Mouse (Mus musculus): ENCODE data around the gene Tmem130. TPM values are rescaled to one million over a fixed set of nuclear protein-coding genes. Genes with fewer than 3 reads are reported as not detected.

Tmem130 gene
- polyA plus RNA-seq, 1 experiment: not detected

GRCm38 (mm10) chr5:144753041-144753440 is 8.6 kb downstream of the Tmem130 start:
- TF ChIP-seq CTCF (IDR thresholded peaks at IDR 0.05; ENCODE audit: insufficient read depth, low read depth, low read length) (no peak), POLR2A (IDR thresholded peaks at IDR 0.05; ENCODE audit: insufficient read depth, low read depth, low read length) (no peak)
- 58% methylated on average over 7 of the region's 7 CpGs for WGBS

DNA sequence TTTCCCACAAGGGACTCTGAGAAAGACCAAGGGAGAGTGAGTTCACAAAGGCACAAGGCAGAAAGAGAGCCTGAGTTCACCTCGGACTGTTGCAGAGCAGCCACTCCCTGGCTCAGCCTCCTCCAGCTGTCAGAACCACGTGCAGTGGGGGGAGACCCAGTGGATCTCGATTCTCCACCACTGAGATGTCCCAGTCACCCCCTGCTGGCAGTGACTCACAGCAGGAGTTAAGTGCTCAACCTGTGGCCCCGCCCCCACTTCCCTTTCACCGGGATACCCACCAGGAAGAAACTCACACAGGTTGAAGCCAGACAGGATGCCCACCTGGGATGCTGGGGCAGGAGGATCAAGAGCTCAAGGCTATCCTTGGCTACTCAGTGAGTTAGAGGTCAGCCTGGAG is 9.2 kb downstream of the Tmem130 start:
- no peak for TF ChIP-seq CTCF (IDR thresholded peaks at IDR 0.05; ENCODE audit: insufficient read depth, low read depth, low read length)
- TF ChIP-seq POLR2A (IDR thresholded peaks at IDR 0.05; ENCODE audit: insufficient read depth, low read depth, low read length): no peak
- peaks cover 10% of the 10 kb centered on the region for H3K4me1 ChIP-seq (ENCODE audit: control insufficient read depth, insufficient read depth, low read length)
- 16% methylated on average over 5 of the region's 5 CpGs for WGBS
- no peak overlapping the region for H3K4me3 ChIP-seq (ENCODE audit: insufficient read depth, low read depth, low read length)
- H3K27ac ChIP-seq (ENCODE audit: insufficient read depth, low read depth, low read length): no peak overlapping the region

More at GRCm38 (mm10) chr5:144753041-144753440, 8.6 kb downstream of the Tmem130 start:
- Histone ChIP-seq H3K4me3 (ENCODE audit: insufficient read depth, low read depth, low read length) (no peak overlapping the region), H3K4me1 (ENCODE audit: control insufficient read depth, insufficient read depth, low read length) (peaks cover 12% of the 10 kb centered on the region), H3K27ac (ENCODE audit: insufficient read depth, low read depth, low read length) (no peak overlapping the region)

DNA sequence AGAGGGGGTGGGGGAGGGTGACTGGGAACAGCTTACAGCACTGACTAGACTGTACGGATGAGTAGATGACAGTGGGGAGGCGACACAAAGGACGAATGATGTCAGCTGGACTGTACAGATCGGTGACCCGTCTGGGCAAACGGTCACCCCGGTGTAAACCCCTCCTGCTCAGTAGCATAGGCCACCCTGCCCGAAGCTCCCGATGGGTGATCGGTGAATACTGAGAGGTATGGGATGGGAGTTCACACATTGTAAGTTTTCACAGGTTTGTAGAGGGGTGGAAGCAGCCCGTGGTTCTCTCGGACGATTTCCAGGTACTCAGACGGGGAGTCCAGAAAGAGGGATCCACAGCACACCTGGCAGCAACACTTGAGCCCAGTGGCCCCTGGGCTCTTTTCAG is 24.5 kb downstream of the Tmem130 start:
- Histone ChIP-seq H3K27ac (ENCODE audit: insufficient read depth, low read depth, low read length) (no peak overlapping the region), H3K4me1 (ENCODE audit: control insufficient read depth, insufficient read depth, low read length) (no peaks in the 10 kb centered on the region), H3K4me3 (ENCODE audit: insufficient read depth, low read depth, low read length) (no peak overlapping the region)
- no peak for TF ChIP-seq CTCF (IDR thresholded peaks at IDR 0.05; ENCODE audit: insufficient read depth, low read depth, low read length)
- TF ChIP-seq POLR2A (IDR thresholded peaks at IDR 0.05; ENCODE audit: insufficient read depth, low read depth, low read length): no peak
- 87% methylated on average over 14 of the region's 14 CpGs for WGBS

DNA sequence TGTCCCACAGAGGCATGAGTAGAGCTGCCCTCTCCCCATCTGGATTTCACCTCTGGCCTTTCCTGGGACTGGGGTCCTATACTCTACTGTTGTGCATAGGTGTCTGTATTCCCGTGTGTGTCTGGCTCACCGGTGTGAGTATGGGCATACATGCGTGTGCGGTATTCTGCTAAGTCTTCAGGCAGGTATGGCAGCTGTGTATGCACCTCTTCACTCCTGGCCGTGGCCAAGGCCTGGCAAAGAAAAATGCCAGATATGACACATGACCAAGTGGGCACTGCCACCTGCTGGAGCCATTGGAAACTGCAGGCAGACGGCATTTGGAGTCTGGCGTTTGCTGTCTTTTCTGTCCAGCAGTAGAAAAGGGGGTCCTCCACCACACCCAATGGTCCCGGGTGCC is 26.7 kb downstream of the Tmem130 start:
- WGBS: 27% methylated on average over 8 of the region's 8 CpGs
- no peaks in the 10 kb centered on the region for H3K4me1 ChIP-seq (ENCODE audit: control insufficient read depth, insufficient read depth, low read length)
- no peak overlapping the region for H3K4me3 ChIP-seq (ENCODE audit: insufficient read depth, low read depth, low read length)
- TF ChIP-seq POLR2A (IDR thresholded peaks at IDR 0.05; ENCODE audit: insufficient read depth, low read depth, low read length): no peak
- peak; percentile 90 for TF ChIP-seq CTCF (IDR thresholded peaks at IDR 0.05; ENCODE audit: insufficient read depth, low read depth, low read length)
- no peak overlapping the region for H3K27ac ChIP-seq (ENCODE audit: insufficient read depth, low read depth, low read length)

- TF ChIP-seq CTCF (IDR thresholded peaks at IDR 0.05; ENCODE audit: insufficient read depth, low read depth, low read length) (peak; percentile 19; the same call in 1 of the 2 replicates), POLR2A (IDR thresholded peaks at IDR 0.05; ENCODE audit: insufficient read depth, low read depth, low read length) (no peak)
- H3K4me3 ChIP-seq (ENCODE audit: insufficient read depth, low read depth, low read length): no peak overlapping the region
- WGBS: 29% methylated on average over 4 of the region's 4 CpGs
- no peak overlapping the region for H3K27ac ChIP-seq (ENCODE audit: insufficient read depth, low read depth, low read length)
- no peaks in the 10 kb centered on the region for H3K4me1 ChIP-seq (ENCODE audit: control insufficient read depth, insufficient read depth, low read length)
Measured at GRCm38 (mm10) chr5:144733953-144734352, 27.7 kb downstream of the Tmem130 start.

DNA sequence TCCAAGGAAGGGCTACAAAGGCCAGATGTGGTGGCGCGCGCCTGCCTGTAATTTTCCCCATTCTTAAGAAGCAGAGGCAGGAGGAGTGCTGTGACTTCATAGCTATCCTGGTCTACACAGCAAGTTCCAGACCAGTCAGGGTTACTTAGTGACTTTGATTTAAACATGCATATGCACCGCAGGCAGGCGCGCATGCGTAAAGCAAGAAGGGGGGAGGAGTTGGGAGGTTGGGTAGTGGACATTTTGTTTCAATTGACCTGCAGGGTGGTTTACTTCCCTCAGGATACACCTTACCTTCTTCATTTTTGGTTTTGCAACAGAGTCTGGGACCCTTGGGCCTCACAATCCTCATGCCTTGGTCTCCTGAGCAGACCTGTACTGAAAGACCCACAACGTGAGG is 32.4 kb downstream of the Tmem130 start:
- TF ChIP-seq CTCF (IDR thresholded peaks at IDR 0.05; ENCODE audit: insufficient read depth, low read depth, low read length): no peak
- no peak for TF ChIP-seq POLR2A (IDR thresholded peaks at IDR 0.05; ENCODE audit: insufficient read depth, low read depth, low read length)
- no peaks in the 10 kb centered on the region for H3K4me1 ChIP-seq (ENCODE audit: control insufficient read depth, insufficient read depth, low read length)
- WGBS: 87% methylated on average over 8 of the region's 8 CpGs
- no peak overlapping the region for H3K4me3 ChIP-seq (ENCODE audit: insufficient read depth, low read depth, low read length)
- no peak overlapping the region for H3K27ac ChIP-seq (ENCODE audit: insufficient read depth, low read depth, low read length)

DNA sequence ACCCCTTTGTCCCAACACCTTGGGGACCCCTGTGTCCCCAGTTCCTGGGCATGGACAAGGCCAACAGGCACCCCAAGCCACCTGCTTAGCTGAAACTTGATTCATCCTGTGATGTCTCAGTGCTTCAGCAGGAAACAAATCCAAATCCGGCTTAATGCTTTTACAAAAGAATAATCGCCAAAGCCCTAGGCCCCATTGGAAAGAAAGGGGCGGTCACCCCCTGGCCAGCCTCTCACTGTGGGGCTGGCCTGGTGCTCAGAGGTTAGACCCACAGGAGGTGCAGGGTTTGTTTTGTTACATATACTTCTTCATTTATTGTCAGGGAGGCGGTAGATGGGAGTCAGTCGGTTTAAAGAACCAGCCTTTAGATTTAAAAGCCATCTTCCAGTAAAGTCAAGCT is 33.4 kb downstream of the Tmem130 start:
- WGBS: 49% methylated on average over 5 of the region's 5 CpGs
- H3K4me3 ChIP-seq (ENCODE audit: insufficient read depth, low read depth, low read length): no peak overlapping the region
- no peaks in the 10 kb centered on the region for H3K4me1 ChIP-seq (ENCODE audit: control insufficient read depth, insufficient read depth, low read length)
- no peak for TF ChIP-seq CTCF (IDR thresholded peaks at IDR 0.05; ENCODE audit: insufficient read depth, low read depth, low read length)
- H3K27ac ChIP-seq (ENCODE audit: insufficient read depth, low read depth, low read length): no peak overlapping the region

GRCm38 (mm10) chr5:144727119-144727518 is 34.5 kb downstream of the Tmem130 start:
- H3K4me3 ChIP-seq (ENCODE audit: insufficient read depth, low read depth, low read length): no peak overlapping the region
- no peaks in the 10 kb centered on the region for H3K4me1 ChIP-seq (ENCODE audit: control insufficient read depth, insufficient read depth, low read length)
- TF ChIP-seq CTCF (IDR thresholded peaks at IDR 0.05; ENCODE audit: insufficient read depth, low read depth, low read length): peak; percentile 78
- no peak for TF ChIP-seq POLR2A (IDR thresholded peaks at IDR 0.05; ENCODE audit: insufficient read depth, low read depth, low read length)
- no peak overlapping the region for H3K27ac ChIP-seq (ENCODE audit: insufficient read depth, low read depth, low read length)
- 4% methylated on average over 9 of the region's 9 CpGs for WGBS

DNA sequence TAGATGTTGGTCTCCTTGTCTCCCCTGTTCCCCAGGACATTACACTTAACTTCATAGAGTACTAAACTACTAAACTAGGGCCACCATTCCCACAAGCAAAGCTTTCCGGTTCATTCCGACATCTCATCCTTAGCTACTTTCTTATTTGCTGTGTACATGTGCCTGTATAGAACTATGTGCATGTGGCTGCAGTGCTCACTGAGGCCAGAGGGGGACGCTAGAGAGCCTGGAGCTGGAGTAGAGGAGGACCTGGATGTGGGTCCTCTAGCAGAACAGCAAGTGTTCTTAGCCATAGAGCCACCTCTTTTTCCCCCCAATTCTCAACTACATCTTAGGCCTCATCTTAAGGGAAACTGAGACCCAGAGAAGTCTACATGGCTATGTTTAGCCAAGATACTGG is 36.1 kb downstream of the Tmem130 start:
- H3K4me3 ChIP-seq (ENCODE audit: insufficient read depth, low read depth, low read length): no peak overlapping the region
- peaks cover under 1% of the 10 kb centered on the region; the same call in 1 of the 2 replicates for H3K4me1 ChIP-seq (ENCODE audit: control insufficient read depth, insufficient read depth, low read length)
- no peak for TF ChIP-seq POLR2A (IDR thresholded peaks at IDR 0.05; ENCODE audit: insufficient read depth, low read depth, low read length)
- TF ChIP-seq CTCF (IDR thresholded peaks at IDR 0.05; ENCODE audit: insufficient read depth, low read depth, low read length): no peak
- WGBS: 87% methylated on average over 3 of the region's 3 CpGs
- no peak overlapping the region for H3K27ac ChIP-seq (ENCODE audit: insufficient read depth, low read depth, low read length)

GRCm38 (mm10) chr5:144724926-144725325 is 36.7 kb downstream of the Tmem130 start:
- no peak overlapping the region for H3K27ac ChIP-seq (ENCODE audit: insufficient read depth, low read depth, low read length)
- H3K4me1 ChIP-seq (ENCODE audit: control insufficient read depth, insufficient read depth, low read length): peaks cover 7% of the 10 kb centered on the region; the same call in 1 of the 2 replicates
- TF ChIP-seq POLR2A (IDR thresholded peaks at IDR 0.05; ENCODE audit: insufficient read depth, low read depth, low read length) (no peak), CTCF (IDR thresholded peaks at IDR 0.05; ENCODE audit: insufficient read depth, low read depth, low read length) (no peak)
- no peak overlapping the region for H3K4me3 ChIP-seq (ENCODE audit: insufficient read depth, low read depth, low read length)
- 23% methylated on average over 2 of the region's 2 CpGs for WGBS

Data from olfactory bulb, adult 2 months (tissue).